Comparison of ENCODE assay signal across 8 mouse cellular contexts in the genomic region with DNA sequence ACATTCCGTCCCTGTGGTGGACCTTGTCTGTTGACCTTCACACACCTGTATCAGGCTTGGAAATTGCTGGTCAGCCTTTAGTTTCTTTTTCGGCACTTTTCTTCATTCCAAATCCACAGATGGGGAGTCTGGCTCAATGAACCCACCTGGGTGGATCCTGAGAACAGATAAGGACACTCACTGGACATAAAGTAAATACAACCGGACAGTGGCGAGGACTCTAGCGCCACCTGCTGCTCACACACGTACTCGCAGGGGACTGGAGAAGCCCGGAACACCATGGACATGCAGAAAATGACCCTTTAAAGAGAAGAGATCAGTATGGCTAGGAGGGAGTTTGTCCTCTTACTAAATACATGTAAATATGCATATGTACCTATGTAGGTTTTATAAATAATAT.
DNase-seq lines count a peak whose midpoint lies in the region; TF ChIP-seq lines count a peak whose summit lies in the region.
"Had no signal": no experiment of that assay in that cellular context is flagged by ENCODE, and none has a peak within 500 bp of the region (broad histone marks: within the 10 kb centered on the region; RNA-seq: fewer than 3 reads in every experiment).

No protein-coding gene starts in this region.

- H3K27me3 ChIP-seq in C2C12 (ENCODE audit: control insufficient read depth, insufficient read depth, insufficient read length): no peaks in the 10 kb centered on the region
- H3K27me3 ChIP-seq: neural tube, embryonic 12.5 days had no signal

- no peak overlapping the region for H3ac ChIP-seq in C2C12 (ENCODE audit: control insufficient read depth, insufficient read length, low read depth)

- no peaks in the 10 kb centered on the region for H3K79me2 ChIP-seq in C2C12 (ENCODE audit: control insufficient read depth, insufficient read depth)

- H3K36me3 ChIP-seq in C2C12 (ENCODE audit: control insufficient read depth, insufficient read depth): no peaks in the 10 kb centered on the region
- H3K36me3 ChIP-seq: neural tube, embryonic 12.5 days had no signal

- TF ChIP-seq CTCF in C2C12 (IDR thresholded peaks at IDR 0.05; ENCODE audit: control insufficient read depth, insufficient read depth, insufficient read length): peak; percentile 91

- peak; percentile 79 for DNase-seq in 3T3-L1 (ENCODE audit: low read depth, low spot score)
- DNase-seq in c-Kit-positive CD71-positive TER-119-positive erythroid progenitor cells, embryonic 14.5 days (ENCODE audit: low spot score): peak; percentile 12
- DNase-seq in frontal cortex, postnatal 36 days (ENCODE audit: low spot score in 2 of 2): peak; percentile 74 to 75
- peak; percentile 87 to 88 for DNase-seq in kidney, postnatal 4 days
- DNase-seq in lung, postnatal 10 days: peak; percentile 77
- DNase-seq in right cerebral cortex, adult 2 months (ENCODE audit: low spot score in 2 of 2): peak; percentile 82 to 83

- no peaks in the 10 kb centered on the region for H3K79me3 ChIP-seq in C2C12 (ENCODE audit: low read depth)

- H3K4me3 ChIP-seq in C2C12 (ENCODE audit: insufficient read depth, poor library complexity, severe bottlenecking): no peak overlapping the region
- H3K4me3 ChIP-seq: neural tube, embryonic 12.5 days had no signal

TF ChIP-seq in C2C12, 6 proteins besides CTCF, POLR2A, EP300 and RAD21:
- no peak for TF ChIP-seq MYOG (IDR thresholded peaks at IDR 0.05; ENCODE audit: control insufficient read depth, extremely low read depth, insufficient read length)
- no peak for TF ChIP-seq MYOD1 (IDR thresholded peaks at IDR 0.05; ENCODE audit: control insufficient read depth, insufficient read length, low read depth)
- TF ChIP-seq CEBPB (IDR thresholded peaks at IDR 0.05; ENCODE audit: low read depth): no peak
- TF ChIP-seq FOSL1 (IDR thresholded peaks at IDR 0.05; ENCODE audit: insufficient read depth, low read length, poor library complexity, severe bottlenecking): no peak
- TF ChIP-seq MAX (IDR thresholded peaks at IDR 0.05): no peak
- TF ChIP-seq USF1 (IDR thresholded peaks at IDR 0.05; ENCODE audit: low read depth): no peak

Comparison
In these comparisons a context has a peak if more than half of its experiments do, and no peak if none do; other contexts are left out.
1. DNase-seq: peak in every context shown above with its lines; median percentile 88 in kidney, postnatal 4 days; 82 in right cerebral cortex, adult 2 months; 79 in 3T3-L1; 77 in lung, postnatal 10 days; 74 in frontal cortex, postnatal 36 days; 12 in c-Kit-positive CD71-positive TER-119-positive erythroid progenitor cells, embryonic 14.5 days.